Mouse (Mus musculus): ENCODE results near the gene Pde4dip. TPM values are rescaled to one million over a fixed set of nuclear protein-coding genes. Genes with fewer than 3 reads are reported as not detected.

The Pde4dip gene
- total RNA-seq, 1 experiment from 2014 or later: 9.7 TPM

DNA sequence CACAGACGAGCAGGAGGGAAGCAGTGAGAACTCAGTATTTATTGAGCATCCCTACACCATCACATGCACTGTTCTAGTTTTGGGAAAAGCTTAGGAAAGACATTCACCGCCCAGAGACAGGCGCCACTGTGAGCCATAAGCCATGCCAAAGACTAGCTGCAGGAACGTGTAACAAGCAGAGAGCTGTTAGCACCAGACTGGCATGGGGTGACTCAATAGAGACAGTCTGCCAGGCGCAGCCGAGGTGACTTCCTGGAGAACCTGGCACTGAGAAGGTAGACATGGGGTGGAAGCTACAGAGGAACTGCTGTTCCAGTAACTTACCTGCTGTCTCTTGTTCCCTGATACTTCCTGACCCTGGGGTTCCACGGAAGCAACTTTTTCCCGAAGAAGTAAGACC is 145.7 kb downstream of the Pde4dip start:
- no peak for ATAC-seq (replicated peaks in 1 of 2; ENCODE audit: insufficient read depth in 1 of 2, low FRiP score in 2 of 2, low TSS enrichment in 1 of 2, low read depth in 1 of 2, poor library complexity in 2 of 2, severe bottlenecking in 2 of 2)

DNA sequence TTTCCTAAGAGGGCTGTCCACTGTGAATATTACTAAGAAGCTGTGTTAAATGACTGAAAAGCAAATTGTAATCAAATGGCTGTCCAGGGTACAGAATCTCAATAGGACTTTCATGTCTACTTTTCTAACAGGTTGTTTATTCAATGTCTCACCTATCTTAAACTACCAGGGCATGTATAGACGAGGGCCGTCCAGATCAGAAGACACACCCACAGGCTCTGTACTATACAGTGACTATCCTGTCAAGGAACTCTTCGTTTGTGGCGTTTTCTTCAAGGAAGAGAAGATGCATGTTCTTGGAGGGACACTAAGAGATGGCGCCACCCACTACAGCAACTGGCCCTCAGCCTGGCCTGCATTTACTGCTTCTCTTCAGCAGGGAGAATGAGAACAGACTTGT is 152.9 kb downstream of the Pde4dip start:
- ATAC-seq (replicated peaks in 1 of 2; ENCODE audit: insufficient read depth in 1 of 2, low FRiP score in 2 of 2, low TSS enrichment in 1 of 2, low read depth in 1 of 2, poor library complexity in 2 of 2, severe bottlenecking in 2 of 2): no peak

DNA sequence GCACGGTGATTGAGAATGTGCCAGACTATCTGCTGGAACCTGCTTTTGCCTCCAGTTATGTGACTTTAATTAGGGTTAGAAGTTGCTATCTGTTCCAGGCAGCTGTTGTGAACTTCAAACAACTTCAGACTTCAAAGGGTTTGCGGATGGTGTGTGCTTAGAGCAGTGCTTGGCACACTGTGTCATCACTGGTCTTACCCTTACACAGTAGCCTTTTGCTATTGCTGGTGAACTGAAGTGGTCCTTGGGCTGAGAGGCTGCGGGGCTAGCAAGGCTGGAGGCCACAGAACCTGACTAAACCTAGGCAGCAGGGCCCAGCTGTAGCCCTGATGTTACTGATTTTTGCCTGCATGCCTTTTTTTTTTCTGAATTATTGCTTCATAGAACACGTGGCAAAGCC is 154.2 kb downstream of the Pde4dip start:
- ATAC-seq (replicated peaks in 1 of 2; ENCODE audit: insufficient read depth in 1 of 2, low FRiP score in 2 of 2, low TSS enrichment in 1 of 2, low read depth in 1 of 2, poor library complexity in 2 of 2, severe bottlenecking in 2 of 2): no peak

DNA sequence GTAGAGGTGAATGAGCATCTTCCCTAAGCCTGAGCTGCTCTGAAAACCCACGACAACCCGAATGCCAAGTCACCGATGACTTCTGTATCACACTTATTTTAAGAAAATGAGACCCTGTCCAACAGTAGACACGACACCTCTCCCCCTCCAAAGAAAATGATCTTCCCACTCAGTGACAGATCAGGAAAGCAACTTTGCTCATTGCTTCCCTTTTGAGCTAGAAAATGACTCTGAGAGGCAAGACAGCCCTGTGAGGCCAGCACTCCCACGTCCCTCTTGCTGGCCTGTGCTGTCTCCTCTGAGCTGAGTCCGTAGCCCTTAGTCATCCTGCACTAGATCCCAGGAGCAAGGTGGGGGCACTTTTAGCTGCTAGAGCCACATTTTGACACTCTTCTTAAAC is 155.9 kb downstream of the Pde4dip start:
- ATAC-seq (replicated peaks in 1 of 2; ENCODE audit: insufficient read depth in 1 of 2, low FRiP score in 2 of 2, low TSS enrichment in 1 of 2, low read depth in 1 of 2, poor library complexity in 2 of 2, severe bottlenecking in 2 of 2): no peak

DNA sequence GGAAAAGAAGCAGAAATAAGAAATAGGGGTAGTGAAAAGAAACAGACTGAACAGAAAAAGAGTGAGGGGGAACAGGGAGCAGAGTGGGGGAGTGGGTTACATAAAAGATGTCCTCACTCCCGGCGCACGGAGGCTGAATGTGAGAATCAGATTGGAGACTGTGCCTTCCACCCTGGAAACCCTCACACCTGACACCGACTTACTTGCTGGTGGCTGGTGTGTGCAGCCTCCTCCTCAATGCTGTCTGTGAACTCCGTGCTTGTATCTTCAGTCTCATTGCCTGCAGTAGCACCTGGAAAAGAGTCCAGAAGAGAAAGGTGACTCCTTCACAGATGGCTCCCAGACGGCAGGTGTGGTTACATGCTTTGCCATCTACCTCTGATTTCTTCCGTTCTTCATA is 157.9 kb downstream of the Pde4dip start:
- no peak for ATAC-seq (replicated peaks in 1 of 2; ENCODE audit: insufficient read depth in 1 of 2, low FRiP score in 2 of 2, low TSS enrichment in 1 of 2, low read depth in 1 of 2, poor library complexity in 2 of 2, severe bottlenecking in 2 of 2)

DNA sequence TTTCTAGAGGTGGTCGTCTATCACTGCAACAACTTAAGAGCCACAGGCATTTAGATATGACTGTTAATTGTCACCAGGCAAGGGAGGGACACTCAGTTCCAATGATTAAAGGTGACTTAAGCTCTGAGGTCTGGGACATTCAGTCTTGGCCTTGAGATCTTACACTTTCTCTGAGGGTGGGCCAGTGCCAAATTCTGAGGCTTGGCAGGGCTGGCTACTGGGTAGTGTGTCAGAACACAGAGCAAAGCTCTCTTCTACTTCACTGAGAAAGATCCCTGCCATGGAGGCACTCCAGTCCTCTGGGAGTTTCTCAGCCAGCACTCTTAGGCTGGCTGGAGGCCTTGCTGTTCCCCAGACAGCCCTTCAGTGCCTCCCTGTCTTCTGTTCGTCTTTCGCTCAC is 158.4 kb downstream of the Pde4dip start:
- no peak for ATAC-seq (replicated peaks in 1 of 2; ENCODE audit: insufficient read depth in 1 of 2, low FRiP score in 2 of 2, low TSS enrichment in 1 of 2, low read depth in 1 of 2, poor library complexity in 2 of 2, severe bottlenecking in 2 of 2)

DNA sequence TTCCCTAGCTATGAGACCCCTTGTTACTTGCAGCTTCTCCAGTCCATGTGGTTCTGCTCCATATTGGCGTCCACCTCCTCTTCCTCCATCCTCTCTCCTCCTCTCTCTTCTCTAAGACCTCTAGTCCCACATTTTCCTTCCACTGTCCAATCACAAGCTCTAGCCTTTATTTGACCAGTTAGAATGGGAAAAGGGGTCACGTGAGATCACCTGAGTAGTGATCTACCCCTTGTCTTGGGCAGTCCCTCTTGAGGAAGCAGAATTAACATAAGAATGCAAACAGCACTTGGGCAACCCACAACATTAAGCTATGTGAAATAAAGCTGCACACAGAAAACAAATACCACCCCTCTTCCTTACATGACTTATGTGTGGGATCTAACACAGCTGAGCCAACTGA is 160.7 kb downstream of the Pde4dip start:
- ATAC-seq (replicated peaks in 1 of 2; ENCODE audit: insufficient read depth in 1 of 2, low FRiP score in 2 of 2, low TSS enrichment in 1 of 2, low read depth in 1 of 2, poor library complexity in 2 of 2, severe bottlenecking in 2 of 2): no peak

DNA sequence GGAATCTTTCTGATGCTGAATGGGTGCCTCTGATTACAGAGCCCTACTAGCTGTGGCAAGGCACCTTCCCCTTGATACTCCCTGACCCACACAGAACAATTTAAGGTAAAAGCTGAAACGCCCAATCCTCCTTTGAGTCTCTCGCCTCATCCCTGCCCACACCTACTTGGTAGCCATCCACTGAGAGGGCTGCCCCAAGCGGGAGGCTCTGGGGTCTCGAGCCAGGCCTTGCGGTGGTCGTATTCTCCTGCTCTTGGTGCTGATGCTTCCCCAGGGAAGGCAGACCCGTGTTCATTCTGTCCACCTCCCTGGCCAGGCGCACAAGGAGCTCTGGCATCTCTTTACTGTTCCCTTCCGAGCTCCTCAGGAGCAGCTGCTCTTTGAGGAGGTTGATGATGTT is 169.4 kb downstream of the Pde4dip start:
- ATAC-seq (replicated peaks in 1 of 2; ENCODE audit: insufficient read depth in 1 of 2, low FRiP score in 2 of 2, low TSS enrichment in 1 of 2, low read depth in 1 of 2, poor library complexity in 2 of 2, severe bottlenecking in 2 of 2): no peak

DNA sequence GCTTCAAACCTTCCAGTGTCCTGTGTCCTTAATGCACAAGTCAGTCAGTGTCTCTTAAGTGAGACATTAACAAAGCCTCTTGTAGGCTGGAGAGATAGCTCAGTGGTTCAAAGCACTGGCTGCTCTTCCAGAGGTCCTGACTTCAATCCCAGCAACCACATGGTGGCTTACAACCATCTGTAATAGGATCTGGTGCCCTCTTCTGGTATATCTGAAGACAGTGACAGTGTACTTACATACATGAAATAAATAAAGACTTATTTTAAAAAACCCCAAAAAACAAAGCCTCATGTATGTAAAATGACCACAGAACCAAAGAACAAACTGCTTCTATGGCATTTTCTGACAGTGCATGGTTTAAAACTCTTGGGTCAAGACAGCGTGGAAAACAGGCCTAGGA is 172.6 kb downstream of the Pde4dip start:
- ATAC-seq (replicated peaks in 1 of 2; ENCODE audit: insufficient read depth in 1 of 2, low FRiP score in 2 of 2, low TSS enrichment in 1 of 2, low read depth in 1 of 2, poor library complexity in 2 of 2, severe bottlenecking in 2 of 2): no peak

DNA sequence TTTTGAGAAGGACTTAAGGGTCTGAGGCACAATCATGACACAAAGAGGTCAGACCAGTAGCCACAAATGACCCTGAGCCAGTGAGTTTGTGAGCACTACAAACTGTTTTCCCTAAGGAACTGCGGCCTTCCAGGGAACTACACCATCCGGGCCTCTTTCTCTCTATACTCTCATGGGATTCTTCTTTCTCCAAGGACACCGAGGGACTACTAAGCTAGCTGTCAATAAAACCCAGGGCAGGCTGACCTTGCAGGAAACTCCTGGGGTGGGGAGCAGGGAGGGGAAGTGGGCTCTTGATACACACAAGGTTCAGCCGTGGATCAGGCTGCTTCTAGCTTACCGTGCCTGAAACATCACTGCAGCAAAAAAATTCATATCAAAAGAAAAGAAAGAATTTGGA is 177.6 kb downstream of the Pde4dip start:
- ATAC-seq (replicated peaks in 1 of 2; ENCODE audit: insufficient read depth in 1 of 2, low FRiP score in 2 of 2, low TSS enrichment in 1 of 2, low read depth in 1 of 2, poor library complexity in 2 of 2, severe bottlenecking in 2 of 2): 0 out of 4 replicates have a peak, but pooled peaks of 1 of the 2 experiments have one; percentile 29

DNA sequence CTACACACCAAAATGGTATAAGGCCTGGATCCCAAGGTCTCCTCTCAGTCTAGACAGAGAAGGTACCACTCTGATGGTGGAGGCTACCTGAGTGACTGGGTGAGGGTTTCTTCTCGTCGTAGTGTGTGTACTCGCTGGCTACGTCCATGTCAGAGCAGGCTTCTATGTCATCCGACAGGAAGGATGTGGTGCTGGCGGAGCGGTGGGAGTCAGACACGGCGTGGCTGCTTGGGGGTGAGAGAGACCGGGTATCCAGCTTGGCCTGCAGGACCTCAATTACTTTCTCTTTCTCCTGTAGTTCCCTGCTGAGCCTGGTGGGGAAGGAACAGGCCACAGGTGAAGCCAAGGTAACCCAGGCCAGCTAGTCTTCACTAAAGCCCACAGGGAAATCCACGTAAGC is 178.4 kb downstream of the Pde4dip start:
- ATAC-seq (replicated peaks in 1 of 2; ENCODE audit: insufficient read depth in 1 of 2, low FRiP score in 2 of 2, low TSS enrichment in 1 of 2, low read depth in 1 of 2, poor library complexity in 2 of 2, severe bottlenecking in 2 of 2): peak in 1 of 2 experiments; percentile 51; a peak in 1 of 4 replicates

DNA sequence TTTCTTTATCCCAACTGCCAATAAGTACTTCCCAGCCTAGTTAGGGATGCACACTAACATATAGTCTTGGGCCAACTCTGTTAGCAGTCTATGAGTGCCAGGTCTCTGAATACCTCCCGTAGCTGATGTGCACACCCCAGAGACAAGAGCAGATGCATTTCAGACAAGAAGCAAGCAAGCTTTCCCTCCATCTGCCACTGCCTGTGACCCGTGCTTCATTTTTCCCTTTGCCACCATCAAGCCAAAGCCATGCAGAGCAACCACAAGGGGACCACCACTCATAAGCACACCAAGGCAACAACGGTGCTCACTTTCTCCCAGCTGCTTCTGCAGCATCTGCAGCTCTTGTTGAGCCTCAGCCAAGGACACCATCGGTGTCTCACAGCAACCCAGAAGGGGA is 181.9 kb downstream of the Pde4dip start:
- ATAC-seq (replicated peaks in 1 of 2; ENCODE audit: insufficient read depth in 1 of 2, low FRiP score in 2 of 2, low TSS enrichment in 1 of 2, low read depth in 1 of 2, poor library complexity in 2 of 2, severe bottlenecking in 2 of 2): no peak

DNA sequence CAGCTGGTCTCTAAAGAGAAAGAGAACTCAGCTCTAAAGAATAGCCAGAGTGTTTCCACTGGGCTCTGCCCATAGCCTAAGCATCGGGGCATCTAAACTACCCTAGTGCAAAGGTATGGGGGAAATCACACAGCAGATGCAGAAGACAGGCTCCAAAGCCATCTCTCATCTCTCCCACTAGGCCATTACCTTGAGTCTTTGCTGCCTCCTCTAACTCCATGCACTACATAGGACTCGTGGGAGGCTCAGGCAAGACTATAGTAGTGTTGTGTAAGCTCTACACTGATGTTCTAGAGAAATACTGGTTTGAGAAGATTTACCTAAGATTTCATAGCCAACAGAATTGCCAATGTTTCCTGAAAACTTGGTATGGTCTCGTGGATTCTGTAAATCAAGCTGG is 183.0 kb downstream of the Pde4dip start:
- ATAC-seq (replicated peaks in 1 of 2; ENCODE audit: insufficient read depth in 1 of 2, low FRiP score in 2 of 2, low TSS enrichment in 1 of 2, low read depth in 1 of 2, poor library complexity in 2 of 2, severe bottlenecking in 2 of 2): no peak

DNA sequence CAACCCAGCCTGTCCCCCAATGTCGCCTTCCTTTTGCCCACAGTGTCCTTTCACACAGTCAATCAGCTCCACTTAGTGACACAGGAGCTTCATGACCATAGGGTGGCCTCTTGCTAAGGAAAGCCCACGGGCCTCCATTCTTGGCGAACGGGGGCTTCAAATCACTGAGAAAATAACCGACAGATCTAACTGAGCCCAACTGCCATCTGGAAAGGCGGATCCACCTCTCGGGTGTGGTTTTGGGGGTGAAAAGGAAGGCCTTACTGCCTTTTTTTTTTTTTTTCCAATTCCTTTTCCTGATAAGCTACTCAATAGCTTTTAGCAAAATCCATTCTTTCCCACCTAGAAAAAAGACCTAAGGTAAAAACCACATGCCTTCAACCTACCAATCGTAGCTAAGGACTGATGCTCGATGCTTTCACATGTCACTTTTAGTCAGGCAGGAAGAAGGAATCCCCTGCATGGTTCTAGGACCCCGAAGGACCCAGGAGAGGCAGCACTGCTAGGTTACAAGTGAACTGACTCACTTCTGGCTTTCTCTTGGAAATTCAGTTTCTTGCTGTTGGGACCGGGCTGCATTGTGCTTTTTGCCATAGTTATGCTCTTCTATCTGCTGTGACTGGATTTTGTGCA is 185.9 kb downstream of the Pde4dip start:
- no peak for ATAC-seq (replicated peaks in 1 of 2; ENCODE audit: insufficient read depth in 1 of 2, low FRiP score in 2 of 2, low TSS enrichment in 1 of 2, low read depth in 1 of 2, poor library complexity in 2 of 2, severe bottlenecking in 2 of 2)

DNA sequence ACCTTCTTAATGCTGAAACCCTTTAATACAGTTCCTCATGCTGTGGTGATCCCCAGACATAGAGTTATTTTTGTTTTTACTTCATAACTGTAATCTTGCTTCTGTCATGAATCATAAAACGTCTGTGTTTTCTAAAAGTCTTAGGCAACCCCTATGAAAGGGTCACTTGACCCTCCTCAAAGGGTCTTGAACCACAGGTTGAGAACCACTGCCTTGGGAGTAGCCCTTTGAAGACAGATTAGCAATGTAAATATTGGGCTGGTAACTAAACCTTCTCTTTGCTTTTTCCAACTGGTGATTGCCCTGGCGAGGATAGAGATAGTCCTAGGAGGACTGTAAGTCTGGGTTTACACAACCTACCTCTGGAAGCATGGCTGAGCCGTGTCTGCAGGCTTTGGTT is 187.3 kb downstream of the Pde4dip start:
- ATAC-seq (replicated peaks in 1 of 2; ENCODE audit: insufficient read depth in 1 of 2, low FRiP score in 2 of 2, low TSS enrichment in 1 of 2, low read depth in 1 of 2, poor library complexity in 2 of 2, severe bottlenecking in 2 of 2): no peak

DNA sequence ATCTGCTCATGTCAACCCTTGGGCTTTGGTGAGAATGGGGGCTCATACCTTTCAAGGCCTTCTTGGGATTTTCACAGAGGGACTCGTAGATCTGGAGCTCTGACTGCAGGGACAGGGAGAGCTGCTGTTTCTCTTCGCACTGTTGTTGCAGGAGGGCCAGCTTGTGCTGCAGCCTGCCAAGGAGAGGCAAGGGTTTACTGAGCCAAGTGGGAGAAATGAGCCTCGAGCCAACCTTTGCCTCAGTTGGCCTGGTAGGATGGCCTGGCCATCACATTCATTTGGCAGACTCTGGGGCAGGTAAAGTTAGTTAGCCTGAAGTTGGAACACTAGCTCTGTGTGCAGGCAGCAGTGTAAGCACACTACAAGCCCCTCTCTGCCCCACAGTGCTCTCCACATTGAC is 189.4 kb downstream of the Pde4dip start:
- ATAC-seq (replicated peaks in 1 of 2; ENCODE audit: insufficient read depth in 1 of 2, low FRiP score in 2 of 2, low TSS enrichment in 1 of 2, low read depth in 1 of 2, poor library complexity in 2 of 2, severe bottlenecking in 2 of 2): no peak

DNA sequence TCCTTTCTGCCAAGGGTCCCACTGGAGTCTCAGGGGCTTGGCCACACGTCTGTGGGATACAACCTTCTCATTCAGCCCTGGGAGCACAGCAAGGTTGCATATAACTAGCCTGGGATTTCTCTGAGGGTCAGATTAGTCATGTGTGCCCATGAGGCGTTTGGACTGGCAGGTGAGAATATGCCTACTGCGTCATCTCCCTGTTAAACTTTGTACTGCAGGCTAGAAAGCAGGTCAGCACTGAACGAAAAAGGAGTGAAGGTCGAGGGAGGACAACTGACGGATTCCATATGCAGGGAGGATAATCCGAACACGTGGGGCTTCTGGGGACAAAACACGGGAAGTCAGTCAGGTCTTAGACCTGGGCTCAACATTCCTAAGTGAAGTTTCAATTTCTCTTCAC is 191.2 kb downstream of the Pde4dip start:
- no peak for ATAC-seq (replicated peaks in 1 of 2; ENCODE audit: insufficient read depth in 1 of 2, low FRiP score in 2 of 2, low TSS enrichment in 1 of 2, low read depth in 1 of 2, poor library complexity in 2 of 2, severe bottlenecking in 2 of 2)

DNA sequence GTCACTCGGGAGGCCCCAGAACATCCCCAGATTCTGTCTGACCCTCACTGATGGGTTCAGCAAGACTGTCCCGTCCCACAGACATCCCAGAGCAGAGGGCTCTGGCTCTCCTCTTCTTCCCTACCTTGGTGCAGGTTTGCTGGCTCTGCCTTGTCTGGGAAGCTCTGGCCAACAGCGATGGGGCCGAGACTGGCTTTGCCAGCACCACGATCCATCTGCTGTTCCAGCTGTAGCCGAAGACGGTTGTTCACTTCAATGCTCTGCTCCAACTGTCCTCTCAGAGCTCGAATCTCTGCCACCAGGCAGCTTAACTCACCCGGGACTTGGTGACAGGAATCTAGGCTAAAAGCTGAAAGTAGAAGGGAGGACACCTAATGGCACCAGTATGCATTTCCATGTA is 191.6 kb downstream of the Pde4dip start:
- no peak for ATAC-seq (replicated peaks in 1 of 2; ENCODE audit: insufficient read depth in 1 of 2, low FRiP score in 2 of 2, low TSS enrichment in 1 of 2, low read depth in 1 of 2, poor library complexity in 2 of 2, severe bottlenecking in 2 of 2)

DNA sequence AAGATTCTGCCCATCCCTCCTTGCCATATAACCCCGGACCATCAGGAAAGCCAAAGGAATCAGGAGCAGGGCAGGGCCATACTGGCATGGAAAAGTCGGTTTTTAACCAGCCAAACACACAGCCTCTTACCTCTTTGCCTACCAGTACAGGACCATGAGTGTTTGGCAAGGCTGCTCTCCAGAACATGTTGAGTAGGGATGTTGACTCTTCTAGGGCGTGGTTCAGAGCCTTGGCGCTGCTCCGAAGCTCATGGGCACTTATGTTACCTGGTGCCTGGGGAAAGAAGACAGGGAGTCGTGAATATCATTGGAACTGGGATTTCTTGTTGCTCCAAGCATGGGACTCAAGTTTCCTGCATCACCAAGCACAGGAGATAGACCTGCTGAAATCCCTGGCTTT is 194.7 kb downstream of the Pde4dip start:
- ATAC-seq (replicated peaks in 1 of 2; ENCODE audit: insufficient read depth in 1 of 2, low FRiP score in 2 of 2, low TSS enrichment in 1 of 2, low read depth in 1 of 2, poor library complexity in 2 of 2, severe bottlenecking in 2 of 2): no peak

Data from hematopoietic stem cell, adult 5-6 weeks (primary cell).